Mouse (Mus musculus): ENCODE data around the gene Psg20. TPM values are rescaled to one million over a fixed set of nuclear protein-coding genes. Genes with fewer than 3 reads are reported as not detected.
"Not testable (repeated sequence)": the region's sequence is repeated elsewhere in the genome, so short reads cannot be mapped to it uniquely, and the experiment has no call there.

Gene Psg20
- total RNA-seq, 1 experiment: not detected

GRCm38 (mm10) chr7:18685586-18685985, 399 bp downstream of the Psg20 start:
- Histone ChIP-seq H3K9ac (ENCODE audit: insufficient read depth, low read depth, low read length, poor library complexity, severe bottlenecking) (no peak overlapping the region), H3K9me3 (ENCODE audit: control insufficient read depth, insufficient read depth, low read depth, low read length) (no peaks in the 10 kb centered on the region), H3K4me1 (ENCODE audit: control insufficient read depth in 2 of 2, insufficient read depth in 2 of 2, low read length in 2 of 2, poor library complexity in 1 of 2) (no peaks in the 10 kb centered on the region), H3K27ac (ENCODE audit: insufficient read depth, low read depth, low read length, poor library complexity, severe bottlenecking) (no peak overlapping the region), H3K36me3 (ENCODE audit: control insufficient read depth, insufficient read depth, low read length, poor library complexity, severe bottlenecking) (no peaks in the 10 kb centered on the region), H3K4me3 (ENCODE audit: insufficient read depth in 1 of 2, low read depth in 1 of 2, low read length in 2 of 2, poor library complexity in 1 of 2, severe bottlenecking in 1 of 2) (no peak overlapping the region)
- no peak for TF ChIP-seq CHD2 (IDR thresholded peaks at IDR 0.05; ENCODE audit: low read depth, low read length)
- TF ChIP-seq MAFK (IDR thresholded peaks at IDR 0.05; ENCODE audit: insufficient read depth, low read depth, low read length): no peak
- TF ChIP-seq ZC3H11A (IDR thresholded peaks at IDR 0.05; ENCODE audit: borderline replicate concordance, low read depth, low read length): no peak
- TF ChIP-seq HCFC1 (IDR thresholded peaks at IDR 0.05; ENCODE audit: borderline replicate concordance, insufficient read depth, low read length): no peak
- no peak for TF ChIP-seq ZNF384 (IDR thresholded peaks at IDR 0.05; ENCODE audit: low read depth, low read length)
- no peak for DNase-seq (ENCODE audit: low read depth, low spot score)
- in situ Hi-C loops (cut with MboI; ENCODE audit: low sequenced_read_pairs in 2 of 2, unreplicated experiment in 2 of 2): loop anchor here in 1 of 2 experiments (25.0 kb wide), 1 partner anchor 473 kb away; no protein-coding TSS in a partner anchor

GRCm38 (mm10) chr7:18679772-18680171, 6.2 kb downstream of the Psg20 start:
- Histone ChIP-seq H3K9ac (ENCODE audit: insufficient read depth, low read depth, low read length, poor library complexity, severe bottlenecking) (no peak overlapping the region), H3K36me3 (ENCODE audit: control insufficient read depth, insufficient read depth, low read length, poor library complexity, severe bottlenecking) (no peaks in the 10 kb centered on the region), H3K27ac (ENCODE audit: insufficient read depth, low read depth, low read length, poor library complexity, severe bottlenecking) (no peak overlapping the region), H3K4me1 (ENCODE audit: control insufficient read depth in 2 of 2, insufficient read depth in 2 of 2, low read length in 2 of 2, poor library complexity in 1 of 2) (no peaks in the 10 kb centered on the region), H3K4me3 (ENCODE audit: insufficient read depth in 1 of 2, low read depth in 1 of 2, low read length in 2 of 2, poor library complexity in 1 of 2, severe bottlenecking in 1 of 2) (no peak overlapping the region), H3K9me3 (ENCODE audit: control insufficient read depth, insufficient read depth, low read depth, low read length) (no peaks in the 10 kb centered on the region)
- TF ChIP-seq HCFC1 (IDR thresholded peaks at IDR 0.05; ENCODE audit: borderline replicate concordance, insufficient read depth, low read length): no peak
- no peak for TF ChIP-seq ZC3H11A (IDR thresholded peaks at IDR 0.05; ENCODE audit: borderline replicate concordance, low read depth, low read length)
- TF ChIP-seq MAFK (IDR thresholded peaks at IDR 0.05; ENCODE audit: insufficient read depth, low read depth, low read length): no peak
- no peak for TF ChIP-seq ZNF384 (IDR thresholded peaks at IDR 0.05; ENCODE audit: low read depth, low read length)
- TF ChIP-seq CHD2 (IDR thresholded peaks at IDR 0.05; ENCODE audit: low read depth, low read length): no peak
- in situ Hi-C loops (cut with MboI; ENCODE audit: low sequenced_read_pairs in 2 of 2, unreplicated experiment in 2 of 2): loop anchor here in 1 of 2 experiments (25.0 kb wide), 1 partner anchor 467 kb away; no protein-coding TSS in a partner anchor
- peak; percentile 38 for DNase-seq (ENCODE audit: low read depth, low spot score)

GRCm38 (mm10) chr7:18656625-18657024, 29.4 kb downstream of the Psg20 start, which contains the start of gene Psg21:
Gene Psg21 (minus strand): TSS chr7:18656725.
- DNase-seq (ENCODE audit: low read depth, low spot score); H3K36me3 ChIP-seq (ENCODE audit: control insufficient read depth, insufficient read depth, low read length, poor library complexity, severe bottlenecking); H3K9me3 ChIP-seq (ENCODE audit: control insufficient read depth, insufficient read depth, low read depth, low read length); H3K4me3 ChIP-seq (ENCODE audit: insufficient read depth in 1 of 2, low read depth in 1 of 2, low read length in 2 of 2, poor library complexity in 1 of 2, severe bottlenecking in 1 of 2); H3K27ac ChIP-seq (ENCODE audit: insufficient read depth, low read depth, low read length, poor library complexity, severe bottlenecking); H3K9ac ChIP-seq (ENCODE audit: insufficient read depth, low read depth, low read length, poor library complexity, severe bottlenecking); in situ Hi-C loops (cut with MboI; ENCODE audit: low sequenced_read_pairs in 2 of 2, unreplicated experiment in 2 of 2); H3K4me1 ChIP-seq (ENCODE audit: control insufficient read depth in 2 of 2, insufficient read depth in 2 of 2, low read length in 2 of 2, poor library complexity in 1 of 2): not testable (repeated sequence)

- H3K27ac ChIP-seq (ENCODE audit: insufficient read depth, low read depth, low read length, poor library complexity, severe bottlenecking); H3K9me3 ChIP-seq (ENCODE audit: control insufficient read depth, insufficient read depth, low read depth, low read length); DNase-seq (ENCODE audit: low read depth, low spot score); H3K9ac ChIP-seq (ENCODE audit: insufficient read depth, low read depth, low read length, poor library complexity, severe bottlenecking); H3K4me3 ChIP-seq (ENCODE audit: insufficient read depth in 1 of 2, low read depth in 1 of 2, low read length in 2 of 2, poor library complexity in 1 of 2, severe bottlenecking in 1 of 2); H3K36me3 ChIP-seq (ENCODE audit: control insufficient read depth, insufficient read depth, low read length, poor library complexity, severe bottlenecking); in situ Hi-C loops (cut with MboI; ENCODE audit: low sequenced_read_pairs in 2 of 2, unreplicated experiment in 2 of 2); H3K4me1 ChIP-seq (ENCODE audit: control insufficient read depth in 2 of 2, insufficient read depth in 2 of 2, low read length in 2 of 2, poor library complexity in 1 of 2): not testable (repeated sequence)
These were observed 59.1 kb downstream of the Psg20 start for GRCm38 (mm10) chr7:18626921-18627320.

Other genes starting within 250 kb of the Psg20 start
- not detected in 2 replicates for gene Psg26, start 202.0 kb downstream of the Psg20 start, total RNA-seq (2012; rRNA removed)
- gene Psg25, start 153.9 kb downstream of the Psg20 start, total RNA-seq (2012; rRNA removed): not detected in 2 replicates
- gene Psg27, start 118.9 kb downstream of the Psg20 start, total RNA-seq (2012; rRNA removed): not detected in 2 replicates
- gene Psg23, start 69.7 kb downstream of the Psg20 start, total RNA-seq (2012; rRNA removed): 0.13 and 0.16 TPM in 2 replicates
- not detected in 2 replicates for gene Psg21, start 29.5 kb downstream of the Psg20 start, total RNA-seq (2012; rRNA removed)
- gene Psg22, start 31.9 kb upstream of the Psg20 start, total RNA-seq (2012; rRNA removed): not detected in 2 replicates
- gene Psg19, start 112.3 kb upstream of the Psg20 start, total RNA-seq (2012; rRNA removed): not detected in 2 replicates
- gene Psg17, start 135.4 kb upstream of the Psg20 start, total RNA-seq (2012; rRNA removed): not detected in 2 replicates
- 0.04 and 0.21 TPM in 2 replicates for gene Mill2, start 153.8 kb upstream of the Psg20 start, total RNA-seq (2012; rRNA removed)
- gene Pglyrp1, start 185.1 kb upstream of the Psg20 start, total RNA-seq (2012; rRNA removed): 0.89 and 1.4 TPM in 2 replicates
- gene Ccdc61, start 224.2 kb upstream of the Psg20 start, total RNA-seq (2012; rRNA removed): 11.8 and 19.4 TPM in 2 replicates
- gene Nova2, start 239.7 kb upstream of the Psg20 start, total RNA-seq (2012; rRNA removed): 0.79 and 0.80 TPM in 2 replicates